Mouse (Mus musculus) heart, adult 11 months (tissue): ENCODE measurements at regions not wholly inside any gene's neighbourhood (a gene's known extent, or its start where the extent isn't known, plus 50 kb on each side); places are given as distances from the start of the nearest gene placed in this dataset.

Experiments used
- DNase-seq: peaks from one replicate; pipeline ENCODE4 v3.0.0; 2022

DNA sequence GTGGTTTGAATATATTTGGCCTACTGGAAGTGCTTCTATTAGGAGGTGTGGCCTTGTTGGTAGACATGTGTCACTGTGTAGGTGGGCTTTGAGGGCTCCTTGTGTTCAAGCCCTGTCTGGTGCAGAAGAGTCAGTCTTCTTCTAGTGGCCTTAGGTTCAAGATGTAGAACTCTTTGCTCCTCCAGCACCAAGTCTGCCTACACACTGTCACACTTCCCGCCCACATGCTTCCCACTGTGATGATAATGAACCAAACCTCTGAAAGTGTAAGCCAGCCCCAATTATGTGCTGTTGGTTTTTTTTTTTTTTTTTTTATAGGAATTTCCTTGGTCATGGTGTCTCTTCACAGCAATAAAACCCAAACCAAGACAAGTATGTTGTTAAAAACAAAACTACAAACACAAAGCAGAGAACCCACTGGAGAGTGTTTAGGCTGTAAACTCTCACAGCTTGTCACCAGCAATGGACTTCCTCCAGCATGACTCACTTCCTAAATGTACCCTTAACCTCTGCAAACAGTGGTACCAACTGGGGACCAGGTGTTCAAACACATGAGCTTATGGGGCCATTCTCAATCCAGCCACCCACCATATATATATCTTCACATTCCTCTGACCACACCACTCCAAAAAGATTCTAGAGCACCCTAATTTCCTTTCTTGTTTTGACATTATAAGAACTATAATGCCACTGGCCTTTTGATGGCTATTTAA, 74.0 kb upstream of the Camk1g start:
- no peak for DNase-seq

DNA sequence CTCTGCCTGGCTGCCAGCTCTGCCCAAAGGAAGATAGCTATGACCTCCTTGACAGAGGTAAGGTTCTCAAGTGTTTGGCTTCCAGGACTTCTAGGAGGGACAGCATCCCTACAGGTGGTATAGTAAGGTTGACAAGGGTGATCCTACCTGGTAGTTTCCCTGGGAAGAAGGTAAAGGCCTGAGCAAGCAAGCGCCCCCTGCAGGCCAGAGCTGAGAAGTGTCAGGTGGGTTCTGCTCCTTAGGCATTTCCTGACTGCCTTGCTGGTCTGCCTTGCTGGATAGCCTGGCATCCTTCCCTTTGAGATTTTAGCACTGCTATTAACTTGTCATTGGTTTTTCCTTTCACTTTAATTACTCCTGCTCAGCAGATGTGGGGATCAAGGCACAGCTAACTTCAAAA, 70.4 kb upstream of the Camk1g start:
- DNase-seq: no peak

DNA sequence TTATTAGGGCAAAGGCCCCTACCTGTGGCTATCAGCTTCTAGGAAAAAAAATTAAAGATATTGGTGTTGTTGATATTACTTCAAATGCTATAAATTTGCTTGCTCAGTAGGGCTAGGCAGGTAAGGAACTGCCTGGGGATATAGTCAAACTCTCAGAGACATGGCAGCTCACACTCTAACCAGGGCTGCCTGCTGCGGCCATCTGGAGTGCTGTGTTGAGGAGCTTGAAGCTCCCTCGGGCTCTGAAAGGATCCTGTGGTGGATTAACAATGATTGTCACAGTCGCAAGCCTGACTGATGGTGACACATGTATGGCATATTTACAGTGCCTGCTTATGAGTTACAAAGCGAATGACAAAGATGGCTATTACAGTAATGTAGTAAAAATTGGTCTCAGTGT, 64.2 kb upstream of the Camk1g start:
- no peak for DNase-seq

DNA sequence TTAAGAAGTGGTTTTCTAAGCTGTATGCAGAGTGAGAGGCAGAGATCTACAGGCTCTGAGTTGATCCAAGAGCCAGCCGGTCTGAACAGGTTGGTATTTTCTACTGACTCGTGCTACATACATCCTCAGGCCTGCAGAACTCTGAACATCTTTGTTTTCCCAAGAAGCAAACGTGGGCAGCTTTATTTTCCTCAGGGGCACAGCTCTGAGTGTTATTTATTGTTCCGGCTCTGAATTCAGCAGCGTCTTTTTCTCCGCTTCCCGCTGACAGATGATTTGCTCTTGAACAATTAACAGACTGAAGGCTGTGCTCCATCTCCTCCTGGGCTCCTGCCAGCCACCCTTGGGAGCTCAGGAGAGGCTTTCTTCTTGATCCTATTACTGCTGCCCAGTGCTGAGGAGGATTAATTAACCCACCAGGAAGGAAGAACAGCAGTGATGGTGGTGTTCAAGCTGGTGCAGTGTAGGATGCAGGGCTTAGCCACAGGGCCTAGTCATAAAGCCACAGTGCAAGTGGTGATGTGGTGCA, 63.5 kb upstream of the Camk1g start:
- no peak for DNase-seq

DNA sequence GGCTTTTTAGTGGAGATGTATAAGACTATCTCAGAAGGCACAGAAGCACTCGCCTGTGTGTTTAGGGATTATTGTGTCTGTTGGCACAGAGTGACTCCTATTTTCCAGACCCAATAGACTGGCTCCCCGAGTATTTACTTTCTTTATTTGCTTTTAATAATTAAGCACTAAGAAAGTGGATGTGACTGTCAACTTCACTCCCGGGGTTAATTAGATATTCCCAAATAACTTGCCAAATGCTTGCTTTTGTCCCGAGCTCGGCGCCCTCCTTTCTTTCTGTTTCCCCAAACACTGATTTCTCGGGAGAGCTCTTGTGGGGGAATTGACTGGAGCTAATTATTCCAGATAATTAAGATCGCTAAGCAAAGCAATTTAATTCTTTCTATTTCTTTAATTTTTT, 60.1 kb upstream of the Camk1g start:
- DNase-seq: no peak

DNA sequence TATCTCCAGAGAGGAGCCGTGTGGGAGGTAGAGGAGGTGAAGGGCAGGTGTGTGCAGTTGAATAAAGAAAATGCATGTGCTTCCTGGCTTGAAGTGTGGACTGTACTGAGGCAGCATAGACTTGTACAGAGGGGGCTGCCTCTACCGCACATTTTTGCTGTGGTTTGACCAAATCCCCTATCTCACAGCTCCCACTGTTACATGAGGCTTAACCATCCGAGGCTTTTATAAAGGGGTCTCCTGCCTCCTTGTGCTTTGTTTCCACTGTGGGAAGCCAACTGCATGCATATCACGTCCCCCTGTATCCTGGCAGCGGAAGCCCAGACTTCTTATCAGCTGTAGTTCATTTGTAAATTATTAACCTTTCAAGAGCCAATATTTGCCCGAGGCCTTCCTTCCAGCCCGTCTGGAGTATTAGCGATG, 53.6 kb upstream of the Camk1g start:
- DNase-seq: no peak

DNA sequence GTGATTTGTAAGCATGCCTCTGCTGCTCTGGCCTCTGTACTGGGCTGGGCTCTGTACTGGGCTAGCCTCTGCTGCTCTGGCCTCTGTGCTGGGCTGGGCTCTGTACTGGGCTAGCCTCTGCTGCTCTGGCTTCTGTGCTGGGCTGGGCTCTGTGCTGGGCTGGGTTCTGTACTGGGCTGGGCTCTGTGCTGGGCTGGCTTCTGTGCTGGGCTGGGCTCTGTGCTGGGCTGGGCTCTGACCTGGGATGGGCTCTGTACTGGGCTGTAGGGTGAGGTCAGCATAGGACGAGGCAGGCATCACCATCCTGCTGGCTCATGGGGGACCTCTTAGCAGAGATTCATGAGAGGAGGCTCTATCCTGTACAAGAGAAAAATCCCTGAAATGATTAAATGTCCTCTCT, 52.8 kb upstream of the Camk1g start:
- DNase-seq: no peak

DNA sequence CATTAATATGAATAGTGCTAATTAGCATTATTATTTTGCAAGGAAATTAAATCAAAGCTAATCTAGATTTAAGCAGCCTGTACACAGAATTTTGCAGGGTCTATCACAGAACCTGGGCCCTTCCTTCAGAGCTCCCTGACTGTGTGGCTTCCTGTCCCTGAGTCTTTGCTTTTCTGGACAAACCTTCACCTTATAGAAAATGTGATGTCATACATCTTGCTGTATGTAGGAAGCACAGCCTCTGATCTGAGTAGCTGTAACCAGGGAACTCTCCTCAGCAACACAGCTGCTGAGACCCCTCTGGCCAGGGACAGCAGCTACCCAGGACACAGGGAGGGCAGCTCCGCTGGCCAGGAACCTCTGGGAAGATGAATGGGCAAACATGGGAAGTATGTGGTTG, 51.7 kb upstream of the Camk1g start:
- no peak for DNase-seq

DNA sequence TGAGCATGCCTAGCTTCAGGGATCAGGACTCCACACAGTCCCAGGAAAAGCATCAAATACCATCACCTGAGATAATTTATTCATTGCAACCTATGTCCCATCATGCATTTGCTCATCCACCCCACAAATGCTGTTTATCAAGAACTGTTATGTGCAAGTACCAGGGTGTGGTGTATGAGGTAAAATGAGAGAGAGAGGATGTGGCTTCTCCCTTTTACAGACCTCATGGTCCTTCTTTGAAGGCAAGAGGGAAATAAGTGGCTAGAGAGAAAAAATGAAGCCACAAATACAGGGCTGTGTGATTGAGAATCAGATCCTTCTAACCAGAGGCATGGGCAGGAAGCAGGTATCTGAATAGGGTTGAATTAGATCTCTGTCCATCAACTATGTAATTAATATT, 51.3 kb upstream of the Camk1g start:
- no peak for DNase-seq
